Mouse (Mus musculus): Measurements from ENCODE around the gene Col16a1. TPM values are rescaled to one million over a fixed set of nuclear protein-coding genes. Genes with fewer than 3 reads are reported as not detected.

Gene Col16a1
- polyA plus RNA-seq, 1 experiment from 2014 or later = 3.1 TPM

DNA sequence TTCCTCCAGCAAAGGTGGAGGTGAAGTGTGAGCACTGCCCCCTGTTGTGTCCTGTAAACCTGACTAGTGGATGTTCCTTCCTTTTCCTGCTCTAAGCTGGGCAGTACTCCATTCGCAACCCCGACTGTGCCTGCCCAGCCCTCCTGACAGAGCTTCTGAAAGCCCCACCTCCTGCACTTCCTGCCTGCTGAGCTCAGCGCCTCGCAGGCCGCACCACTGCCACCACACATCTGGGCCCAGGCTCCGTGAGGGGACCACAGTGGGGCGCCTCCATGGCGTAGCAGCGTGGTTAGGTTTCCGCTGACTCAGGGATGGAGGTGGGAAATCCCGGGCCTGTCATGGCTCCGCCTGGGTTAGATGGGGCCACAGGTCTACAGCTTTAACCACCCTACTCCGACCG is 2.0 kb upstream of the Col16a1 start:
- peak; percentile 26; the same call in 1 of the 2 replicates for ATAC-seq (ENCODE audit: low read depth)
- Histone ChIP-seq H3K4me3 (replicated peaks) (no peak overlapping the region), H3K4me2 (no peak overlapping the region), H3K9me3 (replicated peaks) (no peaks in the 10 kb centered on the region), H3K9ac (no peak overlapping the region), H3K36me3 (no peaks in the 10 kb centered on the region), H3K4me1 (replicated peaks) (no peaks in the 10 kb centered on the region), H3K27me3 (peaks cover 41% of the 10 kb centered on the region), H3K27ac (no peak overlapping the region)
- WGBS (ENCODE audit: insufficient replicate concordance) = 9% methylated on average over 14 of the region's 14 CpGs
- DNase-seq = no peak

GRCm38 (mm10) chr4:130048203-130048479 is 501 bp downstream of the Col16a1 start:
- Histone ChIP-seq H3K36me3 (no peaks in the 10 kb centered on the region), H3K9me3 (replicated peaks) (no peaks in the 10 kb centered on the region), H3K4me3 (replicated peaks) (peak overlapping the region; percentile 25), H3K9ac (0 out of 2 replicates have a peak overlapping the region, but pooled peaks have one; percentile 36), H3K4me1 (replicated peaks) (no peaks in the 10 kb centered on the region), H3K27ac (no peak overlapping the region), H3K27me3 (peaks cover 41% of the 10 kb centered on the region), H3K4me2 (peak overlapping the region; percentile 38; the same call in 1 of the 2 replicates)
- no peak for DNase-seq
- 40% methylated on average over 4 of the region's 4 CpGs for WGBS (ENCODE audit: insufficient replicate concordance)
- no peak for ATAC-seq (ENCODE audit: low read depth)

GRCm38 (mm10) chr4:130050056-130050824 is 2.6 kb downstream of the Col16a1 start:
- Histone ChIP-seq H3K9ac (no peak overlapping the region), H3K4me3 (replicated peaks) (no peak overlapping the region), H3K27me3 (peaks cover 41% of the 10 kb centered on the region), H3K36me3 (no peaks in the 10 kb centered on the region), H3K9me3 (replicated peaks) (no peaks in the 10 kb centered on the region), H3K4me2 (no peak overlapping the region), H3K4me1 (replicated peaks) (no peaks in the 10 kb centered on the region), H3K27ac (no peak overlapping the region)
- 72% methylated on average over 8 of the region's 8 CpGs for WGBS (ENCODE audit: insufficient replicate concordance)
- no peak for DNase-seq
- ATAC-seq (ENCODE audit: low read depth) = no peak

DNA sequence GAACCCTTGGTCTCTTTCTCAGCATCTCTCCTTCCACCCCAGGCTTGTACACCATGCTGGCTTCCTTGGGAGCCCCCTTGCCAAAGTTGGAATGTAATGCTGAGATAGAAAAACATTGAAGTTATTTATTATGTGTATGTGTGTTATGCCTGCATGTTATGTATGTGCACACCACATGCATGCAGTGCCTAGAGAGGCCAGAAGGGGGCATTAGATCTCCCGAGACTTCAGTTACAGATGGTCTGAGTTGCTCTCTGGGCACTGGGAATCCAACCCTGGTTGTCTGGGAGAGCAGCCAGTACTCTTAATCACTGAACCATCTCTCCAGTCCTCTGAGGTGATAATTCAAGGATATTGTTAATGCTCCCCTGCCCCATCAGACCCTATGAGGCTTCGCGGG is 4.6 kb downstream of the Col16a1 start:
- Histone ChIP-seq H3K27me3 (peaks cover 24% of the 10 kb centered on the region), H3K4me3 (replicated peaks) (no peak overlapping the region), H3K4me1 (replicated peaks) (no peaks in the 10 kb centered on the region), H3K4me2 (no peak overlapping the region), H3K9me3 (replicated peaks) (no peaks in the 10 kb centered on the region), H3K9ac (no peak overlapping the region), H3K36me3 (no peaks in the 10 kb centered on the region), H3K27ac (no peak overlapping the region)
- DNase-seq (no peak), ATAC-seq (ENCODE audit: low read depth) (no peak)
- 79% methylated on average over 3 of the region's 3 CpGs for WGBS (ENCODE audit: insufficient replicate concordance)

DNA sequence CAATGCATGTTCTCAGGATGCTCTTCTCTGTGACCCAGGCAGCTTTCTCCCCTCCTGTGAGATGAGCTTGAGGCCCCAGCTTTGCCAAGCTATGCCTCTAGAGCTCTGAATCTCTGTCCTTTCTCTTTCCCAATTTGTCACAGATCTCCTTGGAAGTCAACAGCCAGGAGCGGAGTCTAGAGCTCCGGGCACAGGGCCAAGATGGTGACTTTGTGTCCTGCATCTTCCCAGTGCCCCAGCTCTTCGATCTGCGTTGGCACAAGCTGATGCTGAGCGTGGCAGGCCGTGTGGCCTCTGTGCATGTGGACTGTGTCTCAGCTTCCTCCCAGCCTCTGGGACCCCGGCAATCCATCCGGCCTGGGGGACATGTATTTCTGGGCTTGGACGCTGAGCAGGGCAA is 5.5 kb downstream of the Col16a1 start:
- 75% methylated on average over 9 of the region's 9 CpGs for WGBS (ENCODE audit: insufficient replicate concordance)
- Histone ChIP-seq H3K4me3 (replicated peaks) (no peak overlapping the region), H3K27me3 (peaks cover 15% of the 10 kb centered on the region), H3K4me2 (no peak overlapping the region), H3K4me1 (replicated peaks) (no peaks in the 10 kb centered on the region), H3K9ac (no peak overlapping the region), H3K36me3 (no peaks in the 10 kb centered on the region), H3K27ac (no peak overlapping the region), H3K9me3 (replicated peaks) (no peaks in the 10 kb centered on the region)
- ATAC-seq (ENCODE audit: low read depth) (no peak), DNase-seq (no peak)

DNA sequence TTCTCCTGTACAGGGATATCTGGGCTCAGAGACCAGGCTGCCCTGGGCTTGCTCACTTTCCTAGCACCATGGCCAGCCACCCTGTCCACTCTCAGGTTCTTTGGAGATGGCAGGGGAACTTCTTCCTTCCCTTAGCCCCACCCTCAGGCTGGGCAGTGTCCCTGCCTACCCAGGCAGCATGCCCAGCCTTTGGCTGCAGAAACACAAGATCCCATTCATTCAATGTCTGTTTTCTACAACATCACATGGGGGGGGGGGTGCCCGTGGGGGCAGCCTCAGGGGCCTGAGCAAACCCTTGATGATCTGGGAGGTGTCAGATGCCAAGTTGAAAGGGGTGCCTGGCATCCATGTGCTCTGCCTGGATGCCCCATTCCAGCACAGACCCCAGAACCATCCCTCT is 7.1 kb downstream of the Col16a1 start:
- Histone ChIP-seq H3K36me3 (no peaks in the 10 kb centered on the region), H3K9ac (no peak overlapping the region), H3K9me3 (replicated peaks) (no peaks in the 10 kb centered on the region), H3K27ac (no peak overlapping the region), H3K4me1 (replicated peaks) (no peaks in the 10 kb centered on the region), H3K27me3 (no peaks in the 10 kb centered on the region), H3K4me3 (replicated peaks) (no peak overlapping the region), H3K4me2 (no peak overlapping the region)
- ATAC-seq (ENCODE audit: low read depth) = no peak
- DNase-seq = no peak
- WGBS (ENCODE audit: insufficient replicate concordance) = 25% methylated on average over 1 of the region's 1 CpGs

DNA sequence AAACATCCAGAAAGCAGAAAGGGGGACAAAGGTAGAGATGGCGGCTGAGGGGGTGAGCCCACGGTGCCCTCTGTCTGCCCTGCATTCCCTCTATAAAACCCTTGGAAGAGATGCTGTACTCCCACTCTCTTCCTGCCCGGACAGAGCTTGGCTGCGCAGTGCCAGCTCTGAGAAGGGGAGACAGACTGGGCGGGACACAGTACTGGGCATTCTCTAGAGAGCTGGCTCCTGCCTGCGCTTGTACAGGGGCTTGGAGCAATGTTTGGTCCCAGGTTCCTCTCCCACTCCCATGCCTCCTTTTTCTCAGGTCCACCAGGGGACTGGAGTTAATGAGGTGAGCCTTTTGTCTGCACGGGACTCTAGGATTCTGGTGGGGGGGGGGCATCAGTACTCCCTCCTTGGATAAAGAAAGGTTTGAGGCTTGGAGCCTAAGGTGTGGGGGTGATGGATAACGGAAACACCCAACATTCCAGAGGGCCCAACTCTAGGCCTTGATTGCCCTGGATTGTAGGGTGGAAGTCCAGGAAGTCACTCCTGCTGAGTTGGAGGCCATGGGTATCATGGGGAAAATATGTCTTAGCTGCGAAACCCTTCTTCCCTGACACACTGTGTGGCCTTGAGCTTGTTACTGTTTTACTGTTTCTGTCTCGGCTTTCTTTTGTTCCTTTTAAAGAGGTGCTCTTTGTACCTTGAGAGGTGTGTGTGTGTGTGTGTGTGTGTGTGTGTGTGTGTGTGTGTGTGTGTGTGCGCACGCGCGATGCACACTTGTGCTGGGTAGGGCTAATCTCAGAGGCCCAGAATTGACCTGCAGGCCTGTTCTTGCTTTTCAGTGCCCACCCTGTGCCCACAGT is 7.7 kb downstream of the Col16a1 start:
- Histone ChIP-seq H3K4me1 (replicated peaks) (no peaks in the 10 kb centered on the region; the same call in 1 of the 2 replicates), H3K4me3 (replicated peaks) (no peak overlapping the region), H3K9ac (no peak overlapping the region), H3K27me3 (no peaks in the 10 kb centered on the region), H3K4me2 (no peak overlapping the region), H3K27ac (no peak overlapping the region), H3K9me3 (replicated peaks) (no peaks in the 10 kb centered on the region), H3K36me3 (no peaks in the 10 kb centered on the region)
- DNase-seq (no peak), ATAC-seq (ENCODE audit: low read depth) (no peak)
- WGBS (ENCODE audit: insufficient replicate concordance) = 65% methylated on average over 11 of the region's 14 CpGs

DNA sequence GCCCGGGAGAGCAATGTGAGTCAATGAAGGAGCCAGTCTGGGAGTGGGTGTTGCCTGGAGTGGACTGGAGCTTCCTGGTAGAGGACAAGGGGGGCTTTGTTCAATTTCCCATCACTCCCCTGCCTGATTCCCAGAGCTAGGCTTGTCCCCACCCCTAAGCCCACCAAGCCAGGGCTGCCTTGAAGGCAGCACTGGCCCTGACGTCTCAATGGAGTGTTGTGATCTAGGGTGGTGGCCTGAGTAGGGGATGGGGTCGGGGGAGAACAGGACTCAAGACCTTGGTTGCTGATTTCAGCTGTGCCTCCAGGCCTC is 8.3 kb downstream of the Col16a1 start:
- no peaks in the 10 kb centered on the region; the same call in 1 of the 2 replicates for H3K4me1 ChIP-seq (replicated peaks)
- H3K4me3 ChIP-seq (replicated peaks) = no peak overlapping the region
- WGBS (ENCODE audit: insufficient replicate concordance) = 38% methylated on average over 3 of the region's 3 CpGs
- H3K27me3 ChIP-seq = no peaks in the 10 kb centered on the region
- H3K27ac ChIP-seq = no peak overlapping the region
- H3K4me2 ChIP-seq = no peak overlapping the region
- H3K9ac ChIP-seq = no peak overlapping the region
- ATAC-seq (ENCODE audit: low read depth) (no peak), DNase-seq (no peak)
- no peaks in the 10 kb centered on the region for H3K9me3 ChIP-seq (replicated peaks)
- no peaks in the 10 kb centered on the region for H3K36me3 ChIP-seq

DNA sequence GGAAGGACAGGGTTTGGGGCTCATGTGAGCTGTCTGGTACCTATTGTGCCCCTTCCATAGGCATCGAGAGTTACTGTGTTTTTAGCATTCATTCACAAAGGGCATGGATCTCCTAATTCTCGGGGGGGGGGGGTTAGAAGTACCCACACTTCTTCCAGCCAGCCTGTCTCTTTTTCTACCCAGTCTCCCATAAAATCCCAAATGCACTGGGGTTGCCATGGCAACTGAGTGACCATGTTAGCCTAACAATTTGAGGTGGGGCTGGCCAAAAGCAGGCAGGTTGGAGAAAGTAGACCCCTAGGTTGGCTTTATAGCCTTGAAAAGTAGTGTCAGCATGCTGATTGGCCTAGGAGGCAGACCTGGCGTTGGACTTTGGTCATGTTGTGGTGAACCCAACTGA is 8.8 kb downstream of the Col16a1 start:
- 45% methylated on average over 3 of the region's 3 CpGs for WGBS (ENCODE audit: insufficient replicate concordance)

GRCm38 (mm10) chr4:130060937-130061336 is 13.3 kb downstream of the Col16a1 start:
- no peak overlapping the region for H3K9ac ChIP-seq
- ATAC-seq (ENCODE audit: low read depth) (no peak), DNase-seq (no peak)
- no peak overlapping the region for H3K27ac ChIP-seq
- no peak overlapping the region for H3K4me3 ChIP-seq (replicated peaks)
- no peaks in the 10 kb centered on the region for H3K9me3 ChIP-seq (replicated peaks)
- no peaks in the 10 kb centered on the region for H3K27me3 ChIP-seq
- no peaks in the 10 kb centered on the region; the same call in 1 of the 2 replicates for H3K4me1 ChIP-seq (replicated peaks)
- H3K4me2 ChIP-seq = no peak overlapping the region
- H3K36me3 ChIP-seq = no peaks in the 10 kb centered on the region

More for the DNA sequence above, 8.8 kb downstream of the Col16a1 start:
- Histone ChIP-seq H3K4me3 (replicated peaks) (no peak overlapping the region), H3K9ac (no peak overlapping the region), H3K36me3 (no peaks in the 10 kb centered on the region), H3K27me3 (no peaks in the 10 kb centered on the region), H3K4me1 (replicated peaks) (no peaks in the 10 kb centered on the region; the same call in 1 of the 2 replicates), H3K27ac (no peak overlapping the region), H3K4me2 (no peak overlapping the region), H3K9me3 (replicated peaks) (no peaks in the 10 kb centered on the region)
- DNase-seq (no peak), ATAC-seq (ENCODE audit: low read depth) (no peak)

- H3K4me3 ChIP-seq (replicated peaks) = no peak overlapping the region
- WGBS (ENCODE audit: insufficient replicate concordance) = 46% methylated on average over 6 of the region's 7 CpGs
- no peaks in the 10 kb centered on the region; the same call in 1 of the 2 replicates for H3K4me1 ChIP-seq (replicated peaks)
- H3K9me3 ChIP-seq (replicated peaks) = no peaks in the 10 kb centered on the region
- no peaks in the 10 kb centered on the region for H3K27me3 ChIP-seq
- H3K36me3 ChIP-seq = no peaks in the 10 kb centered on the region
- no peak overlapping the region for H3K9ac ChIP-seq
- DNase-seq (no peak), ATAC-seq (ENCODE audit: low read depth) (no peak)
- H3K27ac ChIP-seq = no peak overlapping the region
- no peak overlapping the region for H3K4me2 ChIP-seq
Observed at GRCm38 (mm10) chr4:130063191-130063590, 15.6 kb downstream of the Col16a1 start.

DNA sequence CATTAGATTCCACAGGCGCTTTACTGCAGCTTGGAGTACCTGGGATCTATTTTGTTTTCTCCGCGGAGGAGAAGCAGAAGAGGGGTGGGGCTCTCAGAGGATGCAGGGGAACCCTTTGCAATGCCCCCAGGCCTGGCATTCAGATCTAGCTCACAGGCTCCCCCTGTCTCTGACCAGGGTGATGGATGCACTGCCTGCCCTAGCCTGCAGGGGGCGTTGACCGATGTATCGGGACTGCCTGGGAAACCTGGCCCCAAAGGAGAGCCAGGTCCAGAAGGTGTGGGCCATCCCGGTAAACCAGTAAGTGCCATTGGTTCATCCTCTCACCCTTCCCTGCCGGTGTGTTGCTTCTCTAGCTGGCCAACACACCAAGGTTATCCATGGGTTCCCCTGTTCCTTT is 19.2 kb downstream of the Col16a1 start:
- no peaks in the 10 kb centered on the region for H3K27me3 ChIP-seq
- H3K9ac ChIP-seq = no peak overlapping the region
- no peaks in the 10 kb centered on the region for H3K9me3 ChIP-seq (replicated peaks)
- H3K36me3 ChIP-seq = no peaks in the 10 kb centered on the region
- DNase-seq = no peak
- H3K4me3 ChIP-seq (replicated peaks) = no peak overlapping the region
- no peak for ATAC-seq (ENCODE audit: low read depth)
- 11% methylated on average over 8 of the region's 8 CpGs for WGBS (ENCODE audit: insufficient replicate concordance)
- no peak overlapping the region for H3K27ac ChIP-seq
- H3K4me2 ChIP-seq = no peak overlapping the region
- H3K4me1 ChIP-seq (replicated peaks) = no peaks in the 10 kb centered on the region
